Mouse (Mus musculus): Measurements from ENCODE around the gene Slc9c1. TPM values are rescaled to one million over a fixed set of nuclear protein-coding genes. Genes with fewer than 3 reads are reported as not detected.

Gene Slc9c1
- total RNA-seq (2023): 0.15 to 0.33 TPM (median 0.32 TPM) in 3 of 4 replicates, not detected in the other

DNA sequence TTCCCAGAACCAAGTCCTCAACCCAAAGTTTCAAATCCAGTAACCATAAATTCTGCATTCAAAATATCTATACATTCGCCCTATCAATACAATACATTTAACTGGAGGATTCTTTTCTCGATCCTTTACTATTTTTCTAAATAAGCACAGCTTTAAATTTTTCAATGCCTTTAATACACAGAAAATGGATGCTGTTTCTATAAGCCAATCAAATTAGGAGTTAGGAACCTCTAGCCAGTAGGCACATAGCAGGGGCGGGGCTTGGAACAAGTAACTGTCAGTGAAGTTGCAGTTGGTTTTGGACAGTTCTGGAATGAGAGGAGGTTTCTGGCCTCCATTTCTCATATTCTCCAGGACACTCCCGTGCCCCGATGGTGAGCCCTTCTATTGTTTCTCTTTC is at the start of gene Slc9c1:
TSS of gene Slc9c1 (plus strand) at position 301 of the 400 bp plus-strand sequence.

GRCm38 (mm10) chr16:45492927-45493326 is 42.2 kb upstream of the Slc9c1 start, which contains the start of gene Gm609:
Gene Gm609 (minus strand): TSS chr16:45492969.

DNA sequence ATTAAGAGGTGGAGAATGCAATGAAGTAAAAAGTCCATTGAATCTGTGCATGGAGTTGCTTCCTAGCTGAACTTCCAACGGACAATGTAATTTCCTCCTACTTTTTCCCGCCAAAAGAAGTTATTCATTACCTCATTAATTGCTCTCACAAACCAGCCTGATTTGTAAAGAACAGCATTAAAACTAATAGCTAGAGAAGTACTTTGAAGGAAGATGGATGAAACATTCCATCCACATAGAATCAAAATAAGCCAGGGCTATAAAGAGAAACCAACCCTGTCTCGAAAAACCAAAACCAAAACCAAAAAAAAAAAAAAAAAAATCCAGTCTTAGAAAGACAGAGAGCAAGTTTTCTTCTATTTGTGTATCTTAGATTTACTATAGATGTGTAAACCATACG is 3.2 kb upstream of the Slc9c1 start, which contains the start of gene Gm17783:
TSS of gene Gm17783 (minus strand) at position 101 of the 400 bp plus-strand sequence.

GRCm38 (mm10) chr16:45610267-45610666 is 75.2 kb downstream of the Slc9c1 start, which contains the start of gene Gcsam:
Gene Gcsam (plus strand): TSS chr16:45610380.

GRCm38 (mm10) chr16:45653934-45654332 is 118.8 kb downstream of the Slc9c1 start, which contains the start of gene BC016579:
Gene BC016579 (minus strand): TSS chr16:45654068.

Other genes starting within 250 kb of the Slc9c1 start
- gene Cd200, start 126.3 kb upstream of the Slc9c1 start, total RNA-seq (2023): 26.4 to 50.2 TPM (median 38.3 TPM) in 4 replicates
- gene Gm609, start 42.3 kb upstream of the Slc9c1 start, total RNA-seq (2023): not detected in 4 replicates
- not detected in 4 replicates for gene Gm17783, start 3.3 kb upstream of the Slc9c1 start, total RNA-seq (2023)
- 0.17 to 1.3 TPM (median 0.64 TPM) in 3 of 4 replicates, not detected in the other for gene Gcsam, start 75.1 kb downstream of the Slc9c1 start, total RNA-seq (2023)
- not detected in 4 replicates for gene BC016579, start 118.8 kb downstream of the Slc9c1 start, total RNA-seq (2023)
- gene Tmprss7, start 158.3 kb downstream of the Slc9c1 start, total RNA-seq (2023): not detected in 4 replicates
- not detected in 4 replicates for gene Tagln3, start 189.3 kb downstream of the Slc9c1 start, total RNA-seq (2023)
- 33.4 to 42.4 TPM (median 36.5 TPM) in 4 replicates for gene Abhd10, start 207.6 kb downstream of the Slc9c1 start, total RNA-seq (2023)